Mouse (Mus musculus): ENCODE measurements around the gene Olfr154. TPM values are rescaled to one million over a fixed set of nuclear protein-coding genes. Genes with fewer than 3 reads are reported as not detected.

Gene Olfr154
- total and polyA plus RNA-seq, 3 experiments, result not detected

DNA sequence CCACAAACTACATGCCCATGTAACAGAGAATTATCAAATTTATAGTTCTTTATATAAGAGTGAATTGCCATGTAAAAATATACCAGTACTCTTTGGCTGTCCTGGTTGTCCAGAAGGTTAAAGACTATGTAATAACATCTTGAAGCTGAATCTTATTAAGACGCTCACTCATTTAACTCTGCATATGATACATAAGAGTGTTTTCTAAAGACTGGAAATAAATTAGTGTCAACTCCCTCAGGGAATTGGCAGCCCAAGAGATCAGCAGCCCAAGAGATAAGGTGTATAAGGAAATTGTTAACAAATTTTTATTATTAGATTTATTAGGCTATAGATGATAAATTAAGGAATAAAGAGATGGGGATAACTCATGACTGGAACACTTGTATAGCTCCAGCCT is 13.7 kb downstream of the Olfr154 start, which contains the start of gene Olfr1002:
Gene Olfr1002, minus strand, starts transcription at position 101 of the 400 bp plus-strand sequence.
- Histone ChIP-seq H3K36me3 (ENCODE audit: control insufficient read depth in 1 of 2, insufficient read depth in 2 of 2, low read length in 2 of 2) (no peaks in the 10 kb centered on the region), H3K4me3 (ENCODE audit: control insufficient read depth in 1 of 2, insufficient read depth in 1 of 2, low read depth in 2 of 2, low read length in 2 of 2) (no peak within 1 kb of the TSS), H3K27me3 (ENCODE audit: control insufficient read depth in 1 of 2, insufficient read depth in 2 of 2, low read length in 2 of 2) (no peaks in the 10 kb centered on the region), H3K4me1 (ENCODE audit: control insufficient read depth in 1 of 2, insufficient read depth in 2 of 2, low read length in 2 of 2) (no peaks in the 10 kb centered on the region), H3K9me3 (replicated peaks; ENCODE audit: insufficient read depth, low read length) (no peaks in the 10 kb centered on the region), H3K27ac (ENCODE audit: control insufficient read depth, low read depth, low read length) (no peak within 1 kb of the TSS), H3K9ac (ENCODE audit: control insufficient read depth, low read depth, low read length, poor library complexity, severe bottlenecking) (no peak within 1 kb of the TSS), H3K79me2 (ENCODE audit: control insufficient read depth, insufficient read depth, low read length, poor library complexity) (no peaks in the 10 kb centered on the region)
- TF ChIP-seq TBP (IDR thresholded peaks at IDR 0.05; ENCODE audit: low read depth, low read length), result no peak
- no peak for TF ChIP-seq ELF1 (IDR thresholded peaks at IDR 0.05; ENCODE audit: low read depth, low read length)
- no peak for TF ChIP-seq BHLHE40 (IDR thresholded peaks at IDR 0.05; ENCODE audit: borderline replicate concordance, low read depth, low read length)
- no peak for TF ChIP-seq MAX (IDR thresholded peaks at IDR 0.05; ENCODE audit: low read length)
- no peak for TF ChIP-seq POLR2A (IDR thresholded peaks at IDR 0.05; ENCODE audit: control insufficient read depth in 1 of 2, insufficient read depth in 1 of 2, low read depth in 1 of 2, low read length in 2 of 2, poor library complexity in 1 of 2)
- TF ChIP-seq CHD1 (IDR thresholded peaks at IDR 0.05; ENCODE audit: low read depth, low read length), result no peak
- no peak for TF ChIP-seq POLR2AphosphoS5 (IDR thresholded peaks at IDR 0.05; ENCODE audit: borderline replicate concordance, low read depth, low read length)
- no peak for TF ChIP-seq E2F4 (IDR thresholded peaks at IDR 0.05; ENCODE audit: borderline replicate concordance, low read depth, low read length)
- no peak for TF ChIP-seq ETS1 (IDR thresholded peaks at IDR 0.05; ENCODE audit: low read depth, low read length)
- no peak for DNase-seq (ENCODE audit: low read depth, low spot score)

Other genes with a start within 250 kb of the Olfr154 start
- gene Olfr993, start 249.6 kb downstream of the Olfr154 start, total RNA-seq (2012; rRNA removed), result not detected in 2 replicates
- not detected for gene Olfr993, start 249.6 kb downstream of the Olfr154 start, polyA plus RNA-seq (2012; ENCODE audit: insufficient read depth in 1 of 2, insufficient read length in 2 of 2, low read depth in 1 of 2, low replicate concordance in 2 of 2, missing spikeins in 1 of 2)
- not detected in 2 replicates for gene Olfr994, start 228.0 kb downstream of the Olfr154 start, total RNA-seq (2012; rRNA removed)
- gene Olfr994, start 228.0 kb downstream of the Olfr154 start, polyA plus RNA-seq (2012; ENCODE audit: insufficient read depth in 1 of 2, insufficient read length in 2 of 2, low read depth in 1 of 2, low replicate concordance in 2 of 2, missing spikeins in 1 of 2), result not detected
- gene Olfr995, start 220.8 kb downstream of the Olfr154 start, total RNA-seq (2012; rRNA removed), result not detected in 2 replicates
- gene Olfr995, start 220.8 kb downstream of the Olfr154 start, polyA plus RNA-seq (2012; ENCODE audit: insufficient read depth in 1 of 2, insufficient read length in 2 of 2, low read depth in 1 of 2, low replicate concordance in 2 of 2, missing spikeins in 1 of 2), result not detected
- gene 4833423E24Rik, start 145.4 kb downstream of the Olfr154 start, total RNA-seq (2012; rRNA removed), result not detected in 2 replicates
- gene 4833423E24Rik, start 145.4 kb downstream of the Olfr154 start, polyA plus RNA-seq (2012; ENCODE audit: insufficient read depth in 1 of 2, insufficient read length in 2 of 2, low read depth in 1 of 2, low replicate concordance in 2 of 2, missing spikeins in 1 of 2), result not detected
- gene Olfr996, start 85.2 kb downstream of the Olfr154 start, total RNA-seq (2012; rRNA removed), result not detected in 2 replicates
- not detected for gene Olfr996, start 85.2 kb downstream of the Olfr154 start, polyA plus RNA-seq (2012; ENCODE audit: insufficient read depth in 1 of 2, insufficient read length in 2 of 2, low read depth in 1 of 2, low replicate concordance in 2 of 2, missing spikeins in 1 of 2)
- not detected in 2 replicates for gene Olfr998, start 75.5 kb downstream of the Olfr154 start, total RNA-seq (2012; rRNA removed)
- gene Olfr998, start 75.5 kb downstream of the Olfr154 start, polyA plus RNA-seq (2012; ENCODE audit: insufficient read depth in 1 of 2, insufficient read length in 2 of 2, low read depth in 1 of 2, low replicate concordance in 2 of 2, missing spikeins in 1 of 2), result not detected
- gene Olfr1000, start 52.6 kb downstream of the Olfr154 start, total RNA-seq (2012; rRNA removed), result not detected in 2 replicates
- gene Olfr1000, start 52.6 kb downstream of the Olfr154 start, polyA plus RNA-seq (2012; ENCODE audit: insufficient read depth in 1 of 2, insufficient read length in 2 of 2, low read depth in 1 of 2, low replicate concordance in 2 of 2, missing spikeins in 1 of 2), result not detected
- not detected in 2 replicates for gene Olfr1002, start 13.8 kb downstream of the Olfr154 start, total RNA-seq (2012; rRNA removed)
- gene Olfr1002, start 13.8 kb downstream of the Olfr154 start, polyA plus RNA-seq (2012; ENCODE audit: insufficient read depth in 1 of 2, insufficient read length in 2 of 2, low read depth in 1 of 2, low replicate concordance in 2 of 2, missing spikeins in 1 of 2), result not detected
- gene Olfr1006, start 14.3 kb upstream of the Olfr154 start, total RNA-seq (2012; rRNA removed), result not detected in 2 replicates
- gene Olfr1006, start 14.3 kb upstream of the Olfr154 start, polyA plus RNA-seq (2012; ENCODE audit: insufficient read depth in 1 of 2, insufficient read length in 2 of 2, low read depth in 1 of 2, low replicate concordance in 2 of 2, missing spikeins in 1 of 2), result not detected
- gene Olfr1008, start 25.0 kb upstream of the Olfr154 start, total RNA-seq (2012; rRNA removed), result not detected in 2 replicates
- not detected for gene Olfr1008, start 25.0 kb upstream of the Olfr154 start, polyA plus RNA-seq (2012; ENCODE audit: insufficient read depth in 1 of 2, insufficient read length in 2 of 2, low read depth in 1 of 2, low replicate concordance in 2 of 2, missing spikeins in 1 of 2)
- gene Olfr1009, start 51.0 kb upstream of the Olfr154 start, total RNA-seq (2012; rRNA removed), result not detected in 2 replicates
- gene Olfr1009, start 51.0 kb upstream of the Olfr154 start, polyA plus RNA-seq (2012; ENCODE audit: insufficient read depth in 1 of 2, insufficient read length in 2 of 2, low read depth in 1 of 2, low replicate concordance in 2 of 2, missing spikeins in 1 of 2), result not detected
- gene Olfr1012, start 98.3 kb upstream of the Olfr154 start, total RNA-seq (2012; rRNA removed), result not detected in 2 replicates
- not detected for gene Olfr1012, start 98.3 kb upstream of the Olfr154 start, polyA plus RNA-seq (2012; ENCODE audit: insufficient read depth in 1 of 2, insufficient read length in 2 of 2, low read depth in 1 of 2, low replicate concordance in 2 of 2, missing spikeins in 1 of 2)
- gene Olfr1013, start 102.6 kb upstream of the Olfr154 start, total RNA-seq (2012; rRNA removed), result not detected in 2 replicates
- gene Olfr1013, start 102.6 kb upstream of the Olfr154 start, polyA plus RNA-seq (2012; ENCODE audit: insufficient read depth in 1 of 2, insufficient read length in 2 of 2, low read depth in 1 of 2, low replicate concordance in 2 of 2, missing spikeins in 1 of 2), result not detected
- not detected in 2 replicates for gene Olfr1014, start 108.3 kb upstream of the Olfr154 start, total RNA-seq (2012; rRNA removed)
- not detected for gene Olfr1014, start 108.3 kb upstream of the Olfr154 start, polyA plus RNA-seq (2012; ENCODE audit: insufficient read depth in 1 of 2, insufficient read length in 2 of 2, low read depth in 1 of 2, low replicate concordance in 2 of 2, missing spikeins in 1 of 2)
- gene Olfr1015, start 117.6 kb upstream of the Olfr154 start, total RNA-seq (2012; rRNA removed), result not detected in 2 replicates
- gene Olfr1015, start 117.6 kb upstream of the Olfr154 start, polyA plus RNA-seq (2012; ENCODE audit: insufficient read depth in 1 of 2, insufficient read length in 2 of 2, low read depth in 1 of 2, low replicate concordance in 2 of 2, missing spikeins in 1 of 2), result not detected
- gene Olfr1016, start 138.1 kb upstream of the Olfr154 start, total RNA-seq (2012; rRNA removed), result not detected in 2 replicates
- not detected for gene Olfr1016, start 138.1 kb upstream of the Olfr154 start, polyA plus RNA-seq (2012; ENCODE audit: insufficient read depth in 1 of 2, insufficient read length in 2 of 2, low read depth in 1 of 2, low replicate concordance in 2 of 2, missing spikeins in 1 of 2)
- gene Olfr1018, start 154.0 kb upstream of the Olfr154 start, total RNA-seq (2012; rRNA removed), result not detected in 2 replicates
- not detected for gene Olfr1018, start 154.0 kb upstream of the Olfr154 start, polyA plus RNA-seq (2012; ENCODE audit: insufficient read depth in 1 of 2, insufficient read length in 2 of 2, low read depth in 1 of 2, low replicate concordance in 2 of 2, missing spikeins in 1 of 2)
- gene Olfr1019, start 181.0 kb upstream of the Olfr154 start, total RNA-seq (2012; rRNA removed), result not detected in 2 replicates
- not detected for gene Olfr1019, start 181.0 kb upstream of the Olfr154 start, polyA plus RNA-seq (2012; ENCODE audit: insufficient read depth in 1 of 2, insufficient read length in 2 of 2, low read depth in 1 of 2, low replicate concordance in 2 of 2, missing spikeins in 1 of 2)
- gene Olfr1020, start 182.6 kb upstream of the Olfr154 start, total RNA-seq (2012; rRNA removed), result not detected in 2 replicates
- gene Olfr1020, start 182.6 kb upstream of the Olfr154 start, polyA plus RNA-seq (2012; ENCODE audit: insufficient read depth in 1 of 2, insufficient read length in 2 of 2, low read depth in 1 of 2, low replicate concordance in 2 of 2, missing spikeins in 1 of 2), result not detected
- gene Olfr1022, start 204.1 kb upstream of the Olfr154 start, total RNA-seq (2012; rRNA removed), result not detected in 2 replicates
- not detected for gene Olfr1022, start 204.1 kb upstream of the Olfr154 start, polyA plus RNA-seq (2012; ENCODE audit: insufficient read depth in 1 of 2, insufficient read length in 2 of 2, low read depth in 1 of 2, low replicate concordance in 2 of 2, missing spikeins in 1 of 2)
- gene Olfr1023, start 221.2 kb upstream of the Olfr154 start, total RNA-seq (2012; rRNA removed), result not detected in 2 replicates
- gene Olfr1023, start 221.2 kb upstream of the Olfr154 start, polyA plus RNA-seq (2012; ENCODE audit: insufficient read depth in 1 of 2, insufficient read length in 2 of 2, low read depth in 1 of 2, low replicate concordance in 2 of 2, missing spikeins in 1 of 2), result not detected
- gene Olfr1024, start 240.6 kb upstream of the Olfr154 start, total RNA-seq (2012; rRNA removed), result not detected in 2 replicates
- not detected for gene Olfr1024, start 240.6 kb upstream of the Olfr154 start, polyA plus RNA-seq (2012; ENCODE audit: insufficient read depth in 1 of 2, insufficient read length in 2 of 2, low read depth in 1 of 2, low replicate concordance in 2 of 2, missing spikeins in 1 of 2)